Mouse (Mus musculus): Measurements from ENCODE around the gene Ppp1r21.

DNA sequence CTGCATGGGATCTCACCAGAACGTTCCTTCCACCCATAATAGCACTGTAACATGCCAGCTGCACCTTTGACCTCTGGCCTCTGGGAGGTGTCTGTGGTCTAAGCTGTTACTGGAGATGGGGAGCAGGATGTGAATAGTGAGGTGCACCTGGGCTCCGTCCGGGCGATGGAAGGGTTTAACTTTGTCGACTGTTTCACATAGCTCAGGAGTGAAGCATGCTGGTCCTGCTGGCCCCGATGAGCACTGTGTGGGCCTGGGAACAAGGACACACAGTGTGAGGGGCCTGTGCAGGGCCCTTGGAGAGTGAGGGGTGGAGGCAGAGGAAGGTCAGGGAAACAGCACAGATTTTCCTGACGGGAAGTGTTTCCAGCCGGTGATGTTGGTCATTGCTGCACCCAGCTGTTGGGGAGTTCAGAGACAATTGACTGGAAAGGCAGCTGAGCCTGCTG, 23.1 kb downstream of the Ppp1r21 start:
- TF ChIP-seq POLR2A (IDR thresholded peaks at IDR 0.05; ENCODE audit: insufficient read depth, low read length) (no peak), EP300 (IDR thresholded peaks at IDR 0.05; ENCODE audit: insufficient read depth, low read depth, low read length) (no peak), CTCF (IDR thresholded peaks at IDR 0.05; ENCODE audit: low read depth, low read length) (no peak)
